Mouse (Mus musculus): ENCODE measurements around the gene Tor2a. TPM values are rescaled to one million over a fixed set of nuclear protein-coding genes. Genes with fewer than 3 reads are reported as not detected.

The Tor2a gene
- polyA plus RNA-seq, 1 experiment from 2014 or later, result 57.2 TPM

DNA sequence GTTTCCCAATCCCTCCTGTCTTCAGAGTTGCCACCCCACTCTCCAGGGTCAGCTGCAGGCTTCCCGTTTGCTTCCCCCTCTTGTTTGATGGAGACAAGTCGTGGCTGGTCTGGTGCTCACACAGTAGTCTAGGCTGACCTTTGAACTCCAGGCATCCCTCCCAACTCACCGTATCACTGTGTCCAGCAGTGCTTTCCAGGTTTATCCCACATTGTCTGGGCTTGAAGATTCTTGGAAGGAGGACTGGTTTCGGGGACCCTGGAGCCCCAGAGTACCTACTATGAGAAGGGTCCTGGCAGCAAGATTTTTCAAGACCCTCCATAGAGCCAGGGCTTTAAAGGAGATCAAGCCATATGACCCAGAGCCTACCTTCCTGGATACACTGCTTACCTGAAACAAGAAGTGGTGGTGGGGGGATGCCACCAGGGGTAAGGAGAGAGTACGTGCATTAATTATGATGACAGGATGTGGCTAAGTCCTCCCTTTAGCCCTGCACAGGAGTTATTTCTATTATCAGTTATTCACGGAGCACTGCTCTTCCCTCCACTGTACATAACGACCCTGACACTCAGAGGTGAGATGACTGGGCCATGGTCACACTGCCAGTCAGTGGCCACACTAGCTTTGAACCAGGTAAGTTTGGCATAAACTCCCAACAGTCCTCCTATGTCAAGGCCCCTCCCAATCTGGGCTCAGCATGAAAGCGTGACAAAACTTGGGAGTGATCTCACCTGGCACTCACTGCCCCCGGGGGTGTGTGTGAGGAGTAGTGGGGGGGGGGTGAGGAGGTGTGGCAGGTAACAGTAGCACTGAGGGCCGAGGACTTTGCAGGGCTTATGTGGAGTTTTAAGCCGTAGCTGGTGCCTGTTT lies 42.7 kb upstream of the Tor2a start:
- Histone ChIP-seq H3K4me3 (ENCODE audit: low read depth, low read length) (0 out of 2 replicates have a peak overlapping the region, but pooled peaks have one; percentile 89), H3K4me1 (replicated peaks; ENCODE audit: control insufficient read depth, insufficient read depth, low read length) (peaks cover 31% of the 10 kb centered on the region)

DNA sequence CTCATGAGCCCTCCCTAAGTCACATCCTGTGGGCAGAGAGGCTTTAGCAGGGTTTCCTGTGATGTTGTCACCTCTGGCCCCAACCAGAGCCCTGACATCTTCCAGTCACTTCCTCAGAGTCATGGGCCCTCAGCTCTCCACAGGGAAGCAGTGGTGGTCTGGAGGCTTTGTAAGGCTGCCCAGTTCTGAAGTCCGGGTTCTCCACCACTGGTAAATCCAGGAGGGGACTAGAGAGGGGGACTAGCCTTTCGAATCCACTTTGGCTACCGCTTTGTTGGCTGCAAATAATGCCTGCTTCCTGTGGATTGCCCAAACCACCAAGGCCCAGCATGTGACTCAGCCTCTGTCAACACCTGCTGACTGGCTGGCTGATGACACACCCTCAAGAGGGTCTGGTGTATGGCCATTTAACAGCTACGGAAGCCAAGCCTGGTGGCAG lies 42.0 kb upstream of the Tor2a start:
- ATAC-seq (replicated peaks; ENCODE audit: low FRiP score) (no peak), DNase-seq (ENCODE audit: low spot score) (no peak)
- 32% methylated on average over 4 of the region's 4 CpGs for WGBS
- Histone ChIP-seq H3K9ac (ENCODE audit: low read depth, low read length) (peak overlapping the region; percentile 10; the same call in 1 of the 2 replicates), H3K4me1 (replicated peaks; ENCODE audit: control insufficient read depth, insufficient read depth, low read length) (peaks cover 31% of the 10 kb centered on the region), H3K4me2 (peak overlapping the region; percentile 20; the same call in 1 of the 2 replicates), H3K36me3 (ENCODE audit: control insufficient read depth, insufficient read depth, low read length) (peaks cover 11% of the 10 kb centered on the region), H3K4me3 (ENCODE audit: low read depth, low read length) (no peak overlapping the region), H3K27ac (ENCODE audit: low read depth, low read length) (peak overlapping the region; percentile 70), H3K9me3 (ENCODE audit: control insufficient read depth, low read length) (no peaks in the 10 kb centered on the region; the same call in 1 of the 2 replicates), H3K27me3 (replicated peaks; ENCODE audit: control insufficient read depth, insufficient read depth, low read length) (no peaks in the 10 kb centered on the region)

More for the DNA sequence above, 42.7 kb upstream of the Tor2a start:
- DNase-seq (ENCODE audit: low spot score) (no peak), ATAC-seq (replicated peaks; ENCODE audit: low FRiP score) (no peak)
- Histone ChIP-seq H3K9me3 (ENCODE audit: control insufficient read depth, low read length) (no peaks in the 10 kb centered on the region; the same call in 1 of the 2 replicates), H3K36me3 (ENCODE audit: control insufficient read depth, insufficient read depth, low read length) (peaks cover 17% of the 10 kb centered on the region), H3K4me2 (peak overlapping the region; percentile 76), H3K27ac (ENCODE audit: low read depth, low read length) (peak overlapping the region; percentile 94; the same call in 1 of the 2 replicates), H3K9ac (ENCODE audit: low read depth, low read length) (0 out of 2 replicates have a peak overlapping the region, but pooled peaks have one; percentile 25), H3K27me3 (replicated peaks; ENCODE audit: control insufficient read depth, insufficient read depth, low read length) (no peaks in the 10 kb centered on the region)
- WGBS, result 32% methylated on average over 11 of the region's 11 CpGs

DNA sequence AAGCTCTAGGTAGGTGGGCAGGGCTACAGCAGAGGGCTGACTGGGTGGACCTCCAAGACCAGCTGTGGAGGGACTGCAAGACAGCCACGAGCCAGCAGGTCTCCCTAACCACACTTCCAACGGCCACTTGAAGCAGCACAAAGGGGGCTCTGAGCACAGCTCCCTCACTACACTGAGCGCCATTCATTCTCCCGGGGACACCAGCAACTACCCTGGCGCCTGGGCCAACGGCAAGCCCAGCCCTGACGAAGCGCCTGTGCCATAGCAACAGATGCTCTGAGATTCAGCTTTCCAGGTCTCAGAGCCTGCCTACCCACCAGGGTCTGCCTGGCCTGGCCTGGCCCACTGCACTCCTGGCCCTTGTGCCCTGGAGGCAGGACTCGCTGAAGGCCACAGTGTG lies 38.3 kb upstream of the Tor2a start:
- H3K4me2 ChIP-seq, result no peak overlapping the region
- peaks cover 28% of the 10 kb centered on the region for H3K4me1 ChIP-seq (replicated peaks; ENCODE audit: control insufficient read depth, insufficient read depth, low read length)
- no peaks in the 10 kb centered on the region for H3K27me3 ChIP-seq (replicated peaks; ENCODE audit: control insufficient read depth, insufficient read depth, low read length)
- H3K36me3 ChIP-seq (ENCODE audit: control insufficient read depth, insufficient read depth, low read length), result no peaks in the 10 kb centered on the region
- no peak overlapping the region for H3K9ac ChIP-seq (ENCODE audit: low read depth, low read length)
- ATAC-seq (replicated peaks; ENCODE audit: low FRiP score) (no peak), DNase-seq (ENCODE audit: low spot score) (no peak)
- H3K9me3 ChIP-seq (ENCODE audit: control insufficient read depth, low read length), result no peaks in the 10 kb centered on the region; the same call in 1 of the 2 replicates
- no peak overlapping the region for H3K27ac ChIP-seq (ENCODE audit: low read depth, low read length)
- H3K4me3 ChIP-seq (ENCODE audit: low read depth, low read length), result no peak overlapping the region
- WGBS, result 64% methylated on average over 9 of the region's 9 CpGs

DNA sequence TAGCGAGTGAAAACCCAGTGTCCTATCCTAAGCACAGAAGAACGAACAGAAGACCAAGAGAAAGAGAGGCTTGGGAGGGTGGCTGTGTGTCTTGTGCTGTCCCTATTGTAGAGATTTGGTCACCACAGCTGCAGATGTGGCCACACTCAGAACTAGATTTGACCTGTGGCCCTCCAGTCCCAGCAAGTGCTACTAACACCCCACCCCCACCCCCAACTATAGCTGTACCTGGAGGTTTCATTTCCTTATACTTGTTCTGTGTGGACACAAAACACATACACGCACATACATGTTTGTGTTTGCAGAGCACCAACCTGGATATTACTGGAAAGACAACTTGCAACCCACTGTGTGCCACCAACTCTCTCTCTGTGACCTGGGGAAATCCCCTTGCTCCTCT lies 37.0 kb upstream of the Tor2a start:
- WGBS, result 71% methylated on average over 3 of the region's 3 CpGs
- Histone ChIP-seq H3K9ac (ENCODE audit: low read depth, low read length) (no peak overlapping the region), H3K4me1 (replicated peaks; ENCODE audit: control insufficient read depth, insufficient read depth, low read length) (peaks cover 15% of the 10 kb centered on the region), H3K36me3 (ENCODE audit: control insufficient read depth, insufficient read depth, low read length) (no peaks in the 10 kb centered on the region), H3K4me2 (no peak overlapping the region), H3K27ac (ENCODE audit: low read depth, low read length) (no peak overlapping the region; the same call in 1 of the 2 replicates), H3K27me3 (replicated peaks; ENCODE audit: control insufficient read depth, insufficient read depth, low read length) (no peaks in the 10 kb centered on the region), H3K9me3 (ENCODE audit: control insufficient read depth, low read length) (no peaks in the 10 kb centered on the region; the same call in 1 of the 2 replicates), H3K4me3 (ENCODE audit: low read depth, low read length) (no peak overlapping the region)
- no peak for DNase-seq (ENCODE audit: low spot score)
- ATAC-seq (replicated peaks; ENCODE audit: low FRiP score), result no peak

DNA sequence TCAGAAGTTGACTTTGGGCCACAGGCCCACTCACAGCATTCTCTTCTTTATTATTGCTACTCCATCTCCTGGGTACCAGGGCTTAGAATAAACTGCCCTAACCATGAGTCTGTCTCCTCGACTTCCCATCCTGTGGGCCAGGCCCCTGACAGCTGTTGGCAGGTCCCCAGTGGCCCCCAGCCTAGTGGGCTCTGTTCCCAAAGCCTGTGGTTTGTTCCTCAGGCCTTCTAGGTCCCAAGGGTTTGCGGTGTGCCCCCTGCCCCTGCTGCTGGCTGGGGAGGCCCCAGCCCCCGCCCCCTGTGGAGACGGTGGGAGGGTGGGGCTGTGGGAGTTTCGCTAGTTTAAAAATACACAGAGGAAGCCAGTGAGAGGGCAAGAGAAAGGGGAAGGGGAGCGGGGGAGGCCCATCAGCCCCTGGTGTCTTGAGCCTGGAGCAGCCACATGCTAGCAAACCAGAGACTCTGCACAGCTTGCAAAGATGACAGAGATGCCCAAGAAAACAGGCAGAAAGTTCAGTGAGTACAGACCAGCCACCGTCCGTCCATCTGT lies 36.3 kb upstream of the Tor2a start, which contains the start of gene Sh2d3c:
Sh2d3c (plus strand) TSS at position 375 of the 549 bp plus-strand sequence.
- no peak for DNase-seq (ENCODE audit: low spot score)
- no peaks in the 10 kb centered on the region for H3K27me3 ChIP-seq (replicated peaks; ENCODE audit: control insufficient read depth, insufficient read depth, low read length)
- peaks cover 11% of the 10 kb centered on the region for H3K4me1 ChIP-seq (replicated peaks; ENCODE audit: control insufficient read depth, insufficient read depth, low read length)
- no peaks in the 10 kb centered on the region for H3K36me3 ChIP-seq (ENCODE audit: control insufficient read depth, insufficient read depth, low read length)
- 29% methylated on average over 8 of the region's 8 CpGs for WGBS
- H3K9ac ChIP-seq (ENCODE audit: low read depth, low read length), result peak within 1 kb of the TSS; percentile 34
- peak within 1 kb of the TSS; percentile 59 for H3K27ac ChIP-seq (ENCODE audit: low read depth, low read length)
- no peak; the same call in 1 of the 2 replicates for ATAC-seq (replicated peaks; ENCODE audit: low FRiP score)
- no peaks in the 10 kb centered on the region; the same call in 1 of the 2 replicates for H3K9me3 ChIP-seq (ENCODE audit: control insufficient read depth, low read length)
- peak within 1 kb of the TSS; percentile 33 for H3K4me3 ChIP-seq (ENCODE audit: low read depth, low read length)
- peak within 1 kb of the TSS; percentile 49 for H3K4me2 ChIP-seq

DNA sequence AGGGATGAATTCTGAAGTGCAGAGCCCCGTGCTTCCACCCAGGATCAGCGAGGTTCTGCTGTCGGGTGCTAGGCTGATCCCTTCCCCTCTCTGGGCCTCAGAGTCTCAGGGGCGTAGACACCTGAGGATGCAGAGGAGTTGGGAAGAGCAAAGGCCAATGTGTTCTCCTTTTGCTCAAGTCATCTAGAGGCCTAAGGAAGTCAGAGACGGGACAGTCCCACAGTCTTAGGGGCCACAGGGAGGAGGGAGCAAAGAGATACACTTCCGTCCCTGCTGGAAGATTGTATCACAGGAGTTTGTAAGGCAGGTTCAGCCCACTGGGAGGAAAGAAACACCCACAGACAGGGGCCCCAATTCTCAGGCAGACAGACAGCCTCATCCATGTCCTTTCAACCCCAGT lies 35.0 kb upstream of the Tor2a start:
- Histone ChIP-seq H3K4me2 (peak overlapping the region; percentile 49), H3K27ac (ENCODE audit: low read depth, low read length) (no peak overlapping the region), H3K4me1 (replicated peaks; ENCODE audit: control insufficient read depth, insufficient read depth, low read length) (peaks cover 12% of the 10 kb centered on the region), H3K9ac (ENCODE audit: low read depth, low read length) (no peak overlapping the region), H3K27me3 (replicated peaks; ENCODE audit: control insufficient read depth, insufficient read depth, low read length) (no peaks in the 10 kb centered on the region), H3K36me3 (ENCODE audit: control insufficient read depth, insufficient read depth, low read length) (no peaks in the 10 kb centered on the region), H3K9me3 (ENCODE audit: control insufficient read depth, low read length) (no peaks in the 10 kb centered on the region; the same call in 1 of the 2 replicates), H3K4me3 (ENCODE audit: low read depth, low read length) (no peak overlapping the region)
- 40% methylated on average over 6 of the region's 6 CpGs for WGBS
- no peak for ATAC-seq (replicated peaks; ENCODE audit: low FRiP score)
- no peak for DNase-seq (ENCODE audit: low spot score)

DNA sequence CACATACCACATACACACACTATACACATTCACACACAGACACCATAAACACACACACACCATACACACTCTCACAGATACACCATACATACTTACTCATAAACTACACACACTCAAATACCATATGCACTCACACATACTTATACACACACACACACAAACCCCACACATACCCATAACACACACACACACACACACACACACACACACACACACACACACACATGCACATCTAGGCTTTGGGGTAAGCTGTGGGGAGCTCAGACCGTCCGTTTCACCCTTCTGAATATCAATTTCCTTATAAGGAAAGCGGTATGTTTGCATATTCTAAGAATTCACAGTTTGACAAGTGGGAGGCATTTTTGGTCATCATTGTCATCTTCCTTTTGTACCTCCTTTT lies 34.5 kb upstream of the Tor2a start:
- Histone ChIP-seq H3K4me1 (replicated peaks; ENCODE audit: control insufficient read depth, insufficient read depth, low read length) (peaks cover 16% of the 10 kb centered on the region), H3K9ac (ENCODE audit: low read depth, low read length) (no peak overlapping the region), H3K27me3 (replicated peaks; ENCODE audit: control insufficient read depth, insufficient read depth, low read length) (no peaks in the 10 kb centered on the region), H3K4me3 (ENCODE audit: low read depth, low read length) (no peak overlapping the region), H3K27ac (ENCODE audit: low read depth, low read length) (no peak overlapping the region), H3K36me3 (ENCODE audit: control insufficient read depth, insufficient read depth, low read length) (no peaks in the 10 kb centered on the region), H3K9me3 (ENCODE audit: control insufficient read depth, low read length) (no peaks in the 10 kb centered on the region), H3K4me2 (peak overlapping the region; percentile 25; the same call in 1 of the 2 replicates)
- WGBS, result 71% methylated on average over 3 of the region's 3 CpGs
- ATAC-seq (replicated peaks; ENCODE audit: low FRiP score) (no peak), DNase-seq (ENCODE audit: low spot score) (no peak)

DNA sequence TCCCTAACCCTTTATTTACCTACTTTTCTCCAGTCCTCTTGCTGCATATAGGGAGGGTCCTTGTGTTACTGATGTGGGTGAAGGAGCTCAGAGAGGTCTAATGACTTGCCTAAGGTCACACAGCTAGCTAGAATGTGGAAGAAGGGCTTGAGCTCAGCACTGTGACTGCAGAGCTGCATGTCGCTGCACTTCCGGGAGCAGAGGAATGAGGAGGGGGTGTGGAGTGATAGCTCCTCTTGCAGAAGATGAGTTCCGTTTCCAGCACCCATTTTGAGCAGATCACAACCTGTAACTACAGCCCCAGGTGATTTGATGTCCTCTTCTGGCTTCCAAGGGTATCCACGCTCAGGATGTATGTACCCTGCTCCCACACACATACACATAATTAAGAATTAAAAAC lies 32.9 kb upstream of the Tor2a start:
- H3K27ac ChIP-seq (ENCODE audit: low read depth, low read length), result no peak overlapping the region
- no peaks in the 10 kb centered on the region for H3K36me3 ChIP-seq (ENCODE audit: control insufficient read depth, insufficient read depth, low read length)
- H3K4me1 ChIP-seq (replicated peaks; ENCODE audit: control insufficient read depth, insufficient read depth, low read length), result peaks cover 24% of the 10 kb centered on the region
- WGBS, result 71% methylated on average over 4 of the region's 4 CpGs
- no peak overlapping the region for H3K4me3 ChIP-seq (ENCODE audit: low read depth, low read length)
- DNase-seq (ENCODE audit: low spot score) (no peak), ATAC-seq (replicated peaks; ENCODE audit: low FRiP score) (no peak)
- no peak overlapping the region for H3K9ac ChIP-seq (ENCODE audit: low read depth, low read length)
- H3K27me3 ChIP-seq (replicated peaks; ENCODE audit: control insufficient read depth, insufficient read depth, low read length), result no peaks in the 10 kb centered on the region
- no peak overlapping the region for H3K4me2 ChIP-seq
- no peaks in the 10 kb centered on the region for H3K9me3 ChIP-seq (ENCODE audit: control insufficient read depth, low read length)

All from liver, embryonic 11.5 days (tissue).